Mouse (Mus musculus) megakaryocyte-erythroid progenitor cell, adult 5-6 weeks (primary cell): ENCODE measurements around the gene Stmn3. TPM values are rescaled to one million over a fixed set of nuclear protein-coding genes. Genes with fewer than 3 reads are reported as not detected.
A peak's percentile ranks its signal among the peaks of the same experiment; 100 is the strongest.

Experiments used
- ATAC-seq: replicated peaks from 2 replicates; pipeline ENCODE4 v1.8.0; 2016; ENCODE audit warnings: mild to moderate bottlenecking, inconsistent platforms; ENCODE audit not compliant: severe bottlenecking, poor library complexity, low FRiP score, low TSS enrichment
- total RNA-seq, 2 experiments: library from RNA; stranded (forward) in 1 of 2; stranded (reverse) in 1 of 2; fragments of 200-1000, 215-1000 nt in 1 of 2; fragments of >200 nt in 1 of 2; fragmentation: Nextera tagmentation in 1 of 2; gene quantifications; 2 replicates each; pipeline ENCODE4 v1.2.3; 2014 to 2017

Stmn3 gene
- total RNA-seq (2014; fragmentation: Nextera tagmentation) (not detected in 2 replicates), total RNA-seq (2017) (not detected in 2 replicates)

DNA sequence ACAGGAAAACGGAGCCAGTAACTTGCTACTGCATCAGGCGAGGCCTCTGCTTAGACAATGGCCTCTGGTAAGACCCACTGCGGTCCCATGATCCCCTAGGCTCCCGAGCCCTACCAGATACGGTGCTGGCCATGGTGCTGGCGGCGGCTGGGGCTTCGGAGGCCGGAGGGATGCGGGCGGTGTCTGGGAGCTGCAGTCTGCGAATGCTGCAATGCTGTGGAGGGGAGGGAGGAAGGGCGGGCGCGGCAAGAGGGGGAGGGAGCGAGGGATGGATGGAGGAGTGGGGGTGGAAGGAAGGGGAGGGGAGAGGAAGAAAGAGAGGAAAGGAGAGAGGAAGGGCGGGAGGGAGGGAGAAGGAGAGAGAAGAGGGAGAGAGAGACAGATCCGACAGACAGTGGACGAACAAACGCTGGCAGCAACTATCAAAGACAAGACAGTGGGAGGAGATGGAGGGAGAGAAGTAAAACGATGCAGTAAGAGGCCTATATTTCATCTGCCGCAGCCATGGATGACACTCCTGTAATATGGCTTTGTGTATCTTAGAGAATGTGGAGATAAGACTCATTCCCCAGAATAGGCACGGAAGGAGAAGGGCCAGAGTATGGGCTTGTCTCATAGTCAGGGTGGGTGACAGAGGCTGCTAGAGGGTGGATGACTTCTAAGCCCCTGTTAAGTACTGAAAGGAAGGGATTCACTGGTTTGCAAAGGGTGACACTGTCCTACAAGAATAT lies at the start of gene Stmn3:
TSS of gene Stmn3 (minus strand) at position 421 of the 731 bp plus-strand sequence.
- ATAC-seq: peak; percentile 87

DNA sequence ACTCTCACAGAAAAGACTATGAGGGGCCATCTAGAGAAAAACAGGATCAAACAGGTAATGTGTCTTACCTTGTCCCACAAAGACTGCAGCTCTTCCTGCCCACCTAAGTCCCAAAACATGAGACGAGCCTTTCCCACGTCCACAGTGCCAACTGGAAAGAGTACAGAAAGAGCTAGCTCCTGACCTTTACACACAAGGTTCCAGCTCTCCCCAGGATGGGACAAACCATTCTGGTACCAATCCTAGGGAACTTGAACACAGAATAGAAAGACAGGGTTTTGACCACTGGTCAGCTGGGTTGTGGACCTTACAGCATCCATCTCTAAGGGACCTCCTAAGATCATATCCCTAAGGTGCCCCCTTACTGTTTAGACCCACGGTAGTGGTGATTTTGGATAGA lies 49.6 kb upstream of the Stmn3 start:
- no peak for ATAC-seq

DNA sequence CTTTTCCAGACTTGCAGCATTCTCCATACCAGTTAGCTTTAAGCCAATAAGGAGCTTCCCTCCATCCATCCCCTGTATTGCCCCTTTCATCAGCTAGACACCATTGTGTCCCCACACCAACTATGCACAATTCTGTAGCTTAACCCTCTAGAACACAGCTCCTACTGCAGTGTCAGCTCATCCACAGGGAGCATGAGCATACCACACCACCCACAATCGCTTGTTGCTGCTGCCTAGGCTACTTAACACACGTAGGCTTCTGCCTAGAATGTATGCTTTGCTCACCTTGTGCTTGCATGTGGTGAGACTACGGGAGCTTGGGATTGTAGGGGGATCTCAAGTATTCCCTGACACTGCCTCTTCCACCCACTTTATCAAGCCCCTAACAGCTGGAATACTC lies 42.5 kb upstream of the Stmn3 start:
- ATAC-seq: no peak

DNA sequence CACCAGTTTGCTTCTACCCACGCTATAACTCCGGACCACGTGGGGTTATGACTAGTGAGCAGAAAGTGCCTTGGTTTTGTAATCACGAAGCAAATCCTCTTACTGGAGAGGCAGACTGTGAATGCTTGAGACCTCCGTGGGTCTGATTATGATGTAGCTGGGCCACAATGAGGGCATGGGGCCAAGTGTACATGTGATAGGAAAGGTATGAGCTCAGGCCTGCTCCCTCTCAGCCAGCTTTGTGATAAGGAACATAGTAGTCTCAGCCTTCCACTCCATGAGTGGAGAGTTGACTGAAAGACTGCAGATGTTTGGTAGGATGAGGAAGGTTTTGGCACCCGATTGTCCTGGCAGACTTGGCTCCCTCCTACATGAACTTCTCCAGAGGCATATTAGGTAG lies 28.5 kb upstream of the Stmn3 start:
- ATAC-seq: no peak; the same call in 1 of the 2 replicates

DNA sequence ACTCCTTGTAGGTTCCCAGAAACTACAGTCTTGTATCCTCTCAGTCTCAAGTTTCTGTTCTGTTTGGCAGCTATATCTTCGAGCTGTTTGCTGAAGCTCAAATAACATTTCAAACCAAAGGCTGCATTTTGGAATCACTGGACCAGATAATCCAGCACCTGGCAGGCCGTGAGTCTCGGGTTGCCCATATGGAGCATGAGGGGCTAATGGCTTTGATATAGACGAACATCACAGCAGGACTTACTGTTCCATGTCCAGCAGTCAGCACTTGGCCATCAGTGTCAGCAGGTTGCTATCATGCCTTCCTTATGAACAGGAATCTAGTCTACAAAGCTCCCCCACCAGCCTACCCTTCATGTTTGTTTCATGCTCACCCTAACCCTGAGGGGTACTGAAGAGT lies 26.1 kb upstream of the Stmn3 start:
- ATAC-seq: no peak

DNA sequence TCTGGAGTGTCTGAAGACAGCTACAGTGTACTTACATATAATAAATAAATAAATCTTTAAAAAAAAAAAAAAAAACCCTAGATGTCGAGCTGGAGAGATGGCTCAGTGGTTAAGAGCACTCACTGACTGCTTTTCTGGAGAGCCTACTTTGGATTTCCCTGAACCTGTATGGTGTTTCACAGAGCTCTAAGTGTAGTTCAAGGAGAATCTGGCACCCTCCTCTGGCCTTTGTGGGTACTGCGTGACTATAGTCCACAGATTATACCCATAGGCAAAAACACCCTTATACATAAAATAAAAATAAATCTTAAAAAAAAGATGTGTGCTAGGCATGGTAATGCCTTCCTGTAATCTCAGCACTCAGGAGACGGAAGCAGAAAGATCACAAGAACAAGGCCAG lies 19.7 kb upstream of the Stmn3 start:
- peak; percentile 84 for ATAC-seq

DNA sequence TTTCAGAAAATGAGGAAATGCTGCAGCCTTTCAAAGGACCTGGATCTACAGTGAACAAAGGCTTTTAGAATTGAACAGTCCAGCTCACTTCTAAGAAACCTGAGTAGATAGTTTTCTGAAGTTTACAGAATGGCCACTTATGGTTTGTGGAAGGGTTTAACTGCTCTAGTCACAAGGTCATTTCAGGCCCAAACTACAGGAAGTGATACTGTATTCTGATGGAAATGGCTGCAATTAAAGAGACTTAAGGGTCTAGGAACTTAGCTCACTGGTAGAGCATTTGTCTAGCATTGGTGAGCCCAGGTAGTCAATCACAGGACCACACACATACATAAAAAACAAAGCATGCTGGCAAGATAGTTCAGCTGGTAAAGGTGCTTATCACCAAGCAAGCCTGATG lies 18.2 kb upstream of the Stmn3 start:
- no peak for ATAC-seq

DNA sequence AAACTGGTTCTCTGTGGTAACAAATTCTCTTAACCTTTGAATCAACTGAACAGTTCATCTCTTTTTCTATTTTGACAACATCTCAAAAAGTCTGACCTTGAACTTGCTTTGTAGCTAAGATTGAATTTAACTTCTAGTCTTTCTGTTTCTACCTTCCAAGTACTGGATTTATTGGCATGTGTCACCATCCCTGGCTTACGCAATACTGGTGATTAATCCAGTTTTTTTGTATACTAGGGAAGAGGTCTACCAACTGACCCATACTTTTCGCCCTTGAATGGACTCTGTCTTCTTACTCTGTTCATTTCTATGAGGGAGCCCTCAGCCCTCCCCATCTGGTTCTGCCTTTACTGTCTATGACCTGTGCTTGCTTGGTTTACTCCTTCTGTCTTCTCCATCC lies 11.8 kb upstream of the Stmn3 start:
- ATAC-seq: no peak

DNA sequence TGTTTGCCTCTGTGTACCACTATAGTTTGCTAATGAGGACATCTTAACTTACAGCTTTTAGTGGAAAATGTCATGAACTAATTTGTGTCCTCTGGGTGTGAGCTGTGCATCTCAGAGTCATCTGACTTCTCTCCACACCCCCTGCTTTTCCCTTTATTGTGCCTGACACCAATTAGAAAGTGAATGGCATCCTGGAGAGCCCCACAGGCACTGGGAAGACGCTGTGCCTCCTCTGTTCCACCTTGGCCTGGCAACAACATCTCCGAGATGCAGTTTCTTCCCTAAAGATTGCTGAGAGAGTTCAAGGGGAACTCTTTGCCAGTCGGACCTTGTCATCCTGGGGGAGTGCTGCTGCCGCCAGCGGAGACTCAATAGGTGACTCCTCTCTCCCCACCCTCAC lies 7.8 kb upstream of the Stmn3 start:
- ATAC-seq: no peak

DNA sequence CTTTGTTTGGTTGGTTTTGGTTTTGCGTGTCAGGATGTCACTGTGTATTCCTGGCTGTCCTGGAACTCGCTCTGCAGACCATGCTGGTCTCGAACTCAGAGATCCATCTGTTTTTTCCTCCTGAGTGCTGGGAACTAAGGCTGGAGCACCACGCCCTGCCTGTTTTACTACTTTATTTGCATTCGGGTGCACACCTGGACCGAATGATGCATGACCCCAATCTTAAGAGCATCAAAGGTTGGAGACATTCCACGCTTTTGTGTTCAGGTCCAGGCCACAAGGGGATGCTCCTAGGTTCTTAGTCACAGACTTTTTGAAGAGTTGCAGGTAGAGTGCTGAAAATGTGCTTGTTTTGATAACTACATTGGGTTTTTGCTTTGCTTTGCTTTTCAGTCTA lies 5.8 kb upstream of the Stmn3 start:
- ATAC-seq: 0 out of 2 replicates have a peak, but pooled peaks have one; percentile 1

DNA sequence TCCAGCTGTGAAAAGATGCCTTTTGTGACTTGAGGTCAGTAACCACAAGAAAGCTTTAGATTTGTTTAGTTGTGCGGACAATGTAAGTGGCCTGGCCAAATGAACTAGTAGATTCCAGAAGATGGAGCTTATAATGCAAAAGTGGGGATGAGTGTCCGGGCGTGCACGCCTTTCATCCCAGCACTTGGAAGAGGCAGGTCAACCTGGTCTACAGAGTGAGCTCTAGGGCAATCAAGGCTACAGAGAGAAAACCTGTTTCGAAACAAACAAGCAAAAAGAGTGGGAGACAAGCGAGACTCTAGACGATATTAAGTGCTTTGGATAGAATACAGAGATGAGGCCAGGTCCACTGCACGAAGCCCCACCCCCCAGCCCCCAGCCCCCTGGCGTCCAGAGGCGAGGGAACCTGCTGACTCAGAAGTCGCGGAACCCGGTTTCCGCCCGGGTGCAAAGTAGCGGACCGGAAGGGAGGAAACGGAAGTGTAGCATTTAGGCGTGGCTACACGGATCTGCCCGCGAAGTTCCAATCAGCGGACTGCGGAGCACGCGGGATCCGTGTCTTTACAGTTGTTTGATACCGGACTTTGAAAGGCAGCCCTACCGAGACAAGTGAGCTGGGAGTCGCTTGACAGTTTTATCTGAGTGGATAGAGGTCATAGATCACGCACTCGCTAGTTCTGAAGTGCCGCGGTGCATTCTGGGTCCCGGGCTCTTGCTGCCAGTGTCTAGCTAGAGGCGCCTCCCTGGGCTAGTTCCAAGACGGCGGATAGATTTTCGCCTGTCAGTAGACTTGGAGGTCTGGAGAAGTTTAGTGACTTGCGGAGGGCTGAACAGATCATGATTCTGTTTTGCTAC lies 5.2 kb upstream of the Stmn3 start, which contains the start of gene Rtel1:
TSS of gene Rtel1 (plus strand) at position 492 of the 855 bp plus-strand sequence.
- peak; percentile 93 for ATAC-seq

DNA sequence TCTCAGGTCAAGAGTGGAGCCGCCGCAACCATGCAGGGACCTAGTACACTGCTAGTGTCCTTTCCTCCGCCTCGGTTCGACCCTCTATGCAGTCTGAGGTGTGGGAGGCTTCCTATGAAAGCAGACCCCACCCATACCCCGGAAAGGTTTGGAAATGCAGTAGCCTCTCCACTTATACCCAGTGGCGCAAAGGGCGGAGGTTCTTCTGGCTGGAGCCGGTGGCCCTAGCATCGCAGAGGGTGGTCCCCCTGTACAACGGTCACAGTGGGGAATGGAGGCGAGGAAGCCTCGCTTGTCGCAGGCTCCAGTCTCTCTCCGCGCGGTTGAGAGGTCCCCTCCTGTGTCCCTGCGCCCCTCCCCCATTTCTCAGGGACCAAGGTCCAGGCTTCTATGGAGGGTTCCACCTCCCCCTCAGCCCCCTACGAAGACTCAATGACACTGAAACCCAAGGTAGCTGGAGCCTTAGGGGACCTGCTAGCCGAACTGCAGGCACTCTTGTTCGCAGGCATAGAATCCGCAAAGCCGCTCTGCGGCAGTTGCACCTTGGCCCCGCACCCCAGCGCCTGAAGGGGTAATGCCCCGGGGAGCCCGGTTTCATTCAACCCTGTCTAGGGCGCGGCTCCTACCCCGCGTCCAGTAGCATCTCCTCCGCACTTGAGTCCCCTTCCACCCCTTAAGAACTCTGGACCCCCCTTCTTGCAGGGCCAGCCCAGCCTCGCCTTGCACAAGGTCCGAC lies 788 bp downstream of the Stmn3 start:
- ATAC-seq: peak; percentile 34

DNA sequence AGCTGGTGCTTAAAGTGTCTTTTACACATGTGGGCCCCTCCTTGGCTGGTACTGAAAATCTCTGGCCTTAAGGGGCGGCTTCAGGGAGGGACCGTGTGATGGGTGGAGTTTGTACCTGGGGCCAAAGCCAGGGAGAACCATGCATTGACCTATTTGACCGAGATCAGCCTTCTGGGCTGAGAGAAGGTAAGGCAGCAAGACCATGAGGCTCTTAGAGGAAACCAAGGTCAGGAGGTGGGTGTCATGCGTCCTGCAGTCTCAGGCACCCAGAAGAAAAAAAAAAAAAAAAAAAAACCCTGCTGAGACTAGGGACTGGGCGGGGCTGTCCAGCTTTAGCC lies 1.3 kb downstream of the Stmn3 start:
- ATAC-seq: no peak

DNA sequence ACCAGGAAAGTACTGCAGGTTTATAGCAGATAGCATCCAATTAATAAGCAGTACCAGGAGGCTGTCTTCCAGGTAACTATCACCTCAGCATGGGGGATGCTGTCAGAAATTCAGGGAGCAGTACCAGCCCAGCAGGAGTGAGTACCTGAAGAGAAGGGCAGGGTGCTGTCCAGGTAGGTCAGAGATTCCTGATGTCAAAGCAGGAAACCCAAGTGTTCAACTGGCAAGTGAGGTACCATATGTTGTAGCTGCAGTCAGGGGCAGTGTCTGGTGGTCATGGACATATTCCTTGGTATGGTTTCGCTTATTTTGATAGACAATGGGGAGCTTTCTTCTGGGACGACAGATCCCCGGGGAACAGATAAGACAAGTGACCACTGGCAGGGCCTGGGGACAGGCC lies 1.9 kb downstream of the Stmn3 start:
- no peak for ATAC-seq

DNA sequence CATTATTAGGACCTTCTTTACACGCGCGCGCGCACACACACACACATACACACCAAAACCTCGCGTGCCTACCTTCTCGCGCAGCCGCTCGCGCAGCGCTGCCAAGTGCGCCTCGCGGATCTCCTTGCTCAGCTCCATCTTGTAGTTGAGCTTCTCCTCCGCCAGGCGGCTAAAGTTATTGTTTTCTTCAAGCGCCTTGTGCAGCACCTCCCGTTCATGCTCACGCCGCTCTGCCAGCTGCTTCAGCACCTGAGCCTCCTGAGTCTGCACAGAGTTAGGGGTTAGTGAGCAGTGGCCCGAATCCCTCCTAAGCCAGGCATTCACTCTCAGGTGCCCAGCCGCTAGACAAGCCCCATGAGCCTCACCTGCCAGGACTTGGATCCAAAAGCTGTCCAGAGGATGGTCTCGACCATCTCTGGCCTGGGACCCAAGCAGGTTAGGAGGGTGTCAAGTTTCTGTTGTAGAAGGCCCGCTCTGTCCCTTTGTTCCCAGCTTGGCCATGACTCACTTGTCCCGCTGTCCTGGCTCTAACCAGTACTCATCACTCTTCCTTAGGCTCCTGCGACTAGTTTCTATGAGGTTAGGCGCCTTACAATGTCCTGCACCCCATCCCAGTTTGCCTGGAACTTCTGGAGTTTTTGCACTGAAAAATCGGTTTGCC lies 7.0 kb downstream of the Stmn3 start:
- peak; percentile 82 for ATAC-seq

DNA sequence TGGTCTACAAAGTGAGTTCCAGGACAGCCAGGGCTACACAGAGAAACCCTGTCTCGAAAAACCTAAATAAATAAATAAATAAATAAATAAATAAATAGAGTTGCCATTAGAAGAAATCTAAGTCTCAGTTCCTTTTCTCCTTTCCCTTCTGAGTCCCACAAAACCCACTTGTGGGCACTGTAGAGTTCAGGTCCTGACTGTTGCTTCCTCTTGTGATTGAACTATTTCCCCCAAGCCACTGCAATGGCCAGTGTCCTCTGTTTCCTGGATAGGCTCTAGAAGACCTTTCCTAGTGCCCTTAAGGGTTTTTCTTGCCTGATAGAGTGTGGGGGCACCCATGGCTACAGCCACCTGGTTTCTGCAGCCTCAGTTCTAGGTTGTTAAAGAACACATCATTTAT lies 9.4 kb downstream of the Stmn3 start:
- no peak for ATAC-seq

DNA sequence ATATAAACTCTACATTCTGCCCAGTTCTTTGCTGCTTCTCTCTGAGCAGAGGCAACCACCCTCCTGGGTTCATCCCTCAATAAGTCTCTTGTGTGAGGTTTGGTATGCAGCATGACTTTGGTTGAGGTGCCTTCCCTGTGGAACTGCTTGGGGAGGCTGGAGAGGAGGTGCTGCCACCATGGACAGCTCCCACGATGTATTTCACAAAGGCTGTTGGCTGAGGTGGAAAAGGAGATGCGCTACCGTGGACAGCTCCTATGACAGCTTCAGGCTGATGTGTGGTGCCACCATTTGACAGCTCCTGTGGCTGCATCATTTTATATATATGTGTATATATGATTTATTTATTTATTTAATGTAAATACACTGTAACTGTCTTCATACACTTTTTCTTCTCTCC lies 12.3 kb downstream of the Stmn3 start:
- peak; percentile 80 for ATAC-seq

DNA sequence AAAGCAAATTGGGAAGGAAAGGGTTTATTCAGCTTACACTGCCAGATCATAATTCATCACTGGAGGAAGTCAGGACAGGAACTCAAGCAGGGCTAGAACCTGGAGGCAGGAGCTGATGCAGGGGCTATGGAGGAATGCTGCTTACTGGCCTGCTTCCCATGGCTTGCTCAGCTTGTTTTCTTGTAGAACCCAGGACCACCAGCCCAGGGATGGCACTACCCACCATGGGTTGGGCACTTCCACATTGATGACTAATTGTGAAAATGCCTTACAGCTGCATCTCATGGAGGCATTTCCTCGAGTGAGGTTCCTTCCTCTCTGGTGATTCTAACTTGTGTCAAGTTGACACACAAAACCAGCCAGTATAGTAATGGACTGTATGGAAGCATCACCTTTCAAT lies 23.4 kb downstream of the Stmn3 start:
- ATAC-seq: no peak

DNA sequence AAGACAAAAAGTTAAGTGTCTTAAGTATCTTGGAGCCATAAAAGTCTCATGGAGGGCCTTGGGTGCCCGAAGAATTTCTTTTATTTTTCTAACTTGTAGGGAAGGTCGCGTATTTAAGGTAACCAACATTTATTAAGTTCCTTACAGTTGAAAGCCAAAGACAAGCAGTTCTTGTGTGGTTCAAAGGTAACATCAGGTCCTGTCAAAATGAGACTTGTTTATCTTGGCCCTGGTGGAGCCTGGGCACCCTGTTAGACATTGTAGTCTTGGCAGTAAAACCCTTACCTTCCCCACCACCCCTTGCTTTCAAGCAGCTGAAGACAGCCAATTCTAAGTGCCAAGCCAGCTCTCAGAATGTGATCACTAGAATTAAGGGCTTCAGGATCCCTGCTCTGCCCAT lies 25.6 kb downstream of the Stmn3 start:
- no peak for ATAC-seq

DNA sequence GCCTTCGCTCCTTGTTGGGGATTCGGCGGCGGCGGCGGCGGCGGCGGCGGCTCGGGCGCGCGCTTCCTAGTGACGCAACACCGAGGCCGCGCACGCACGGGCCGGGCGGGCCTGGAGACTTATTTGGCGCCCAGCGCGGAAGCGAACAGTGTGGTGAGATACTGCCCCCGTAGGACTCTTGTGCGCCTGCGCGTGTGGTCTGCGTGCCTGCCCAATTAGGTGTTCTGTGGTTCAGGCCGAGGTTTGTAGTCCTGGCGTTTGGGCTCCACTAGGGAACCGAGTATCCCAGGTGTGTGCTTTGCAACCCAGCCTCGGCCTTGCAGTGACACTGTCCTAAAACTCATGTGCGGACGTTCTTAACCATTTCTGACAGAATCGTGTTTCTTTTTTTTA lies 26.3 kb downstream of the Stmn3 start, which contains the start of gene Gmeb2:
TSS of gene Gmeb2 (minus strand) at position 78 of the 393 bp plus-strand sequence.
- peak; percentile 94 for ATAC-seq
